25 mouse cellular contexts compared by ENCODE assay signal in the genomic region with DNA sequence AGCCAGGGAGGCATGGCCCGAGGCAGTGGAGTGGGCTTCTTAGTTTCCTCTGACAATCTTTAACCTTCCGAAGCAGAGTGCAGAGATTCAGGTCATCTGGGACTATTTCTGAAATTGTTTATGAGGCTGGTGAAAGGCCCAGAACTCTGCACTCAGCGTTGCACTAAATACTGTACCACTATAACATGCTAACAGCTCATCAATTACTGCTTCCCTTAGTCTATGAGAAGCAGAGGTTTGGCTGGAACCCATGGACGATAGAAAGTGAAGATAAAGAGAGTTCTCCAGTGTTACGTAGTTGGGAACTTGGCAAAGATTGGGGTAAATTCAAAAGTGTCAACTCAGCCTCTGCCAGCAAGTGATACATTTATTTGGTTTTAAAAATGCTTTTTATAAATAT.
"Had no signal": no experiment of that assay in that cellular context is flagged by ENCODE, and none has a peak within 500 bp of the region (broad histone marks: within the 10 kb centered on the region; RNA-seq: fewer than 3 reads in every experiment).

No protein-coding gene starts in this region.

- H3K27me3 ChIP-seq: heart, embryonic 12.5 days; hindbrain, embryonic 12.5 days; intestine, embryonic 15.5 days; limb, embryonic 12.5 days had no signal

- ATAC-seq: hindbrain, embryonic 16.5 days; inflammation-experienced regulatory T-cells, adult 6 months; intestine, embryonic 15.5 days; intestine, postnatal 0 days had no signal

- H3K4me3 ChIP-seq: gastrocnemius, adult 2 months; heart, embryonic 10.5 days; heart, embryonic 12.5 days; hindbrain, embryonic 10.5 days; hindbrain, embryonic 12.5 days; intestine, embryonic 15.5 days; layer of hippocampus, adult 2 months; left cerebral cortex, adult 2 months; limb, embryonic 10.5 days; limb, embryonic 12.5 days had no signal

- H3K9ac ChIP-seq: heart, embryonic 12.5 days; hindbrain, embryonic 12.5 days; hindbrain, embryonic 14.5 days; intestine, embryonic 15.5 days; limb, embryonic 12.5 days had no signal

- H3K9me3 ChIP-seq: heart, embryonic 10.5 days; heart, embryonic 12.5 days; hindbrain, embryonic 10.5 days; hindbrain, embryonic 12.5 days; intestine, embryonic 15.5 days; limb, embryonic 10.5 days; limb, embryonic 12.5 days had no signal

- H3K4me1 ChIP-seq: heart, embryonic 12.5 days; hindbrain, embryonic 10.5 days; hindbrain, embryonic 12.5 days; intestine, embryonic 15.5 days; limb, embryonic 10.5 days; limb, embryonic 12.5 days had no signal

- H3K27ac ChIP-seq: gastrocnemius, adult 2 months; heart, embryonic 10.5 days; hindbrain, embryonic 10.5 days; hindbrain, embryonic 12.5 days; hindbrain, embryonic 14.5 days; intestine, embryonic 15.5 days; layer of hippocampus, adult 2 months; left cerebral cortex, adult 2 months; limb, embryonic 10.5 days; limb, embryonic 12.5 days had no signal

- DNase-seq: gastrocnemius, adult 2 months; gastrocnemius, postnatal 10 days; gastrocnemius, postnatal 25 days; heart, adult 18-20 months; heart, postnatal 10 days; heart, postnatal 4 days; kidney, adult 18-20 months; kidney, adult 8-10 months; kidney, postnatal 10 days; kidney, postnatal 25 days; kidney, postnatal 4 days; liver had no signal

- H3K4me2 ChIP-seq: heart, embryonic 12.5 days; hindbrain, embryonic 12.5 days; hindbrain, embryonic 14.5 days; intestine, embryonic 15.5 days; limb, embryonic 12.5 days had no signal
